Mouse (Mus musculus): ENCODE data around the gene Emilin2.

- no peak for TF ChIP-seq CTCF (IDR thresholded peaks at IDR 0.05; ENCODE audit: low read depth, low read length)
- no peak for TF ChIP-seq POLR2A (IDR thresholded peaks at IDR 0.05; ENCODE audit: insufficient read depth, low read length)
- TF ChIP-seq EP300 (IDR thresholded peaks at IDR 0.05; ENCODE audit: insufficient read depth, low read depth, low read length) = no peak
These were observed 76.4 kb downstream of the Emilin2 start for GRCm38 (mm10) chr17:71235229-71235958.
